Mouse (Mus musculus) intestine, embryonic 14.5 days (tissue): ENCODE measurements around the gene Zbtb33. TPM values are rescaled to one million over a fixed set of nuclear protein-coding genes. Genes with fewer than 3 reads are reported as not detected.
"Not testable (repeated sequence)": the region's sequence is repeated elsewhere in the genome, so short reads cannot be mapped to it uniquely, and the experiment has no call there.

ENCODE experiments used
- ATAC-seq: fragments of 200-750 bp; cut with Nextera tagmentation; replicated peaks from 2 replicates; pipeline ENCODE4 v1.8.0; 2017; ENCODE audit warnings: low read depth, moderate number of reproducible peaks, moderate TSS enrichment, moderate library complexity; ENCODE audit not compliant: low FRiP score, low TSS enrichment
- DNase-seq: peaks from one replicate; pipeline ENCODE4 v3.0.0-alpha.2; 2018; ENCODE audit warnings: low spot score
- H3K27ac ChIP-seq: fragments of 300-500 bp; sonication (generic); 2 replicates; pipeline ENCODE4 v1.5.1; 2014; ENCODE audit warnings: low read depth, mild to moderate bottlenecking, control low read depth
- H3K27me3 ChIP-seq: fragments of 300-500 bp; sonication (generic); replicated peaks from 2 replicates; pipeline ENCODE4 v1.6.1; 2014; ENCODE audit warnings: low read length, control low read depth; ENCODE audit not compliant: control insufficient read depth, insufficient read depth
- H3K36me3 ChIP-seq: fragments of 300-500 bp; sonication (generic); 2 replicates; pipeline ENCODE4 v1.6.1; 2014; ENCODE audit warnings: low read length, control low read depth; ENCODE audit not compliant: control insufficient read depth, insufficient read depth
- H3K4me1 ChIP-seq: fragments of 300-500 bp; sonication (generic); replicated peaks from 2 replicates; pipeline ENCODE4 v1.6.1; 2014; ENCODE audit warnings: low read length, control low read depth, mixed read lengths; ENCODE audit not compliant: control insufficient read depth, insufficient read depth
- H3K4me2 ChIP-seq: fragments of 300-500 bp; sonication (generic); 2 replicates; pipeline ENCODE4 v1.6.1; 2014; ENCODE audit warnings: low read length
- H3K4me3 ChIP-seq: fragments of 300-500 bp; sonication (generic); 2 replicates; pipeline ENCODE4 v1.5.1; 2014; ENCODE audit warnings: low read depth, low read length, control low read depth, mixed read lengths
- H3K9ac ChIP-seq: fragments of 300-500 bp; sonication (generic); 2 replicates; pipeline ENCODE4 v1.6.1; 2014; ENCODE audit warnings: mild to moderate bottlenecking, low read length
- H3K9me3 ChIP-seq: fragments of 300-500 bp; sonication (generic); 2 replicates; pipeline ENCODE4 v1.6.1; 2016; ENCODE audit warnings: low read length, control low read depth; ENCODE audit not compliant: control insufficient read depth
- WGBS: fragments of 180-500 bp; shearing (Covaris S2); extraction: QIAGEN DNeasy Blood & Tissue Kit; methylation state at CpG from one replicate; pipeline ENCODE4 v1.1.7; 2014; 5-methylcytosine and 5-hydroxymethylcytosine counted together
- polyA plus RNA-seq: library from polyadenylated mRNA; unstranded; fragments of >200 nt; fragmentation: Nextera tagmentation; extraction: Ambion mirVana; gene quantifications from 2 replicates; pipeline ENCODE4 v1.2.1, GENCODE M21; 2014

Zbtb33 gene
- polyA plus RNA-seq: 5.1 and 6.2 TPM in 2 replicates

DNA sequence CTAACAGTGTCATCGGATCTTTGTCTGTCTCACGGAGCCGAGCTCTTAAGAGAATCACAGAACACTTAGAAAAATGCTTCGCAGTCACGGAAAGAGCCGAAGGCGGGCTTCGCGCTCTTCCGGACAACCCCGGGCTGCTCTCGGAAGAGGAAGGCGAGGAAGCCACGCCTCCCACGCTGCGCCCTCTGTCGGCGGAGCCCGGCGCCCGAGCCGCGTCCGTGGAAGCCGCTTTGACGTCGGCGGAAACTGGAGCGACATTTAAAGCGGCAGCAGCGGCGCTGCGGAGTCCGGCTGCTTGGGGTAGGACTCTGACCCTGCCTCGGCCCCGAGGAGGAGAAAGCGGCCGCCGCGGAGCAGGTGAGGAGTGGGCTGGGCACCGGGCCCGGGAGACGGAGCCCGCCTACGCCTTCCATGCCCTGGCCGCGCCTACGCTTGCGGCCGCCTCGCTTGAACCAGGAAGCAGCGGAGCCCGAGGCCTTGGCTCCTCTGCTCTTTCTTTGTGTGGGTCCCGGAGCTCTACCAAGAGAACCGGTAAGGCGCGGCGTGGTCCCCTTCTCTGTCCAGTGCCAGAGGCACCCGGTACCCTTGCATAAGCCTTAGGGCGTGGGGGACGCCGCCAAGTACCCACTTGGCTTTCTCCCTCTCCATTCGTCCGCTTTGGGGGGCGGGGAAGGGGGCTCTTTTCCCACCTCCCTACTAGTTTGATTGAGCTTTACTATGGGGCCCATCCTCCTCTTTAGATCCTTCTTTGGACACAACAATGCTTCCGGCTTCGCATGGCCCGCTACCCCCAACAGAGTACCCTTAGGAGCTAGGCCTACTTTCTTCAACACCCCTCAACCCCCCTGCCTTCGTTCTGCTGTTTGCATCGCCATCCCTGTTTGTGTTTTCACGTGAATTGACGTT, at the start of gene Zbtb33:
Zbtb33 (plus strand) TSS at position 242 of the 906 bp plus-strand sequence.
- WGBS: 14% methylated on average over 69 of the region's 72 CpGs
- peak within 1 kb of the TSS; percentile 63 for H3K4me2 ChIP-seq
- peak within 1 kb of the TSS; percentile 71 for H3K9ac ChIP-seq
- H3K9me3 ChIP-seq: no peaks in the 10 kb centered on the region
- no peaks in the 10 kb centered on the region for H3K4me1 ChIP-seq
- H3K27me3 ChIP-seq: no peaks in the 10 kb centered on the region
- peak within 1 kb of the TSS; percentile 87 for H3K27ac ChIP-seq
- peak within 1 kb of the TSS; percentile 52 for H3K4me3 ChIP-seq
- peaks cover 13% of the 10 kb centered on the region; the same call in 1 of the 2 replicates for H3K36me3 ChIP-seq
- peak; percentile 92 for DNase-seq
- ATAC-seq: peak; percentile 95

DNA sequence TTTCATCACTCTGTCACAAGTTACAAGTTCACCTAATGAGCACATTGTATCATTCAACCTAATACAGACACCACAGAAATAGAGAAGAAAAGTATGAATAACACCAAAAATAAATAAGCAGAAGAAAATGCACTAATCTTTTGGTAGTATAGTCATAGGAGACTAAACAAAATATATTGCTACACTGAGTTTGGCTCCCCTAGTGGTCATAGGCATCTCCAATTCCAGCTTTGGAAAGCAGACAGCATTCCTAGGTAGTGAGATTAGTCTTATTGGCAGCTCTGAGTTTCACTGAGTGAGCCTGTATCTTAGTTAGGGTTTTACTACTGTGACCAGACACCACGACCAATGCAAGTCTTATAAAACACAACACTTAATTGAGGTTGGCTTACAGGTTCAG, 30.5 kb upstream of the Zbtb33 start:
- H3K9me3 ChIP-seq: no peaks in the 10 kb centered on the region
- 79% methylated on average over 1 of the region's 1 CpGs for WGBS
- ATAC-seq (no peak), DNase-seq (no peak)
- no peak overlapping the region for H3K9ac ChIP-seq
- H3K27me3 ChIP-seq: no peaks in the 10 kb centered on the region
- H3K4me2 ChIP-seq: no peak overlapping the region
- no peaks in the 10 kb centered on the region for H3K4me1 ChIP-seq
- H3K4me3 ChIP-seq: no peak overlapping the region
- H3K36me3 ChIP-seq: no peaks in the 10 kb centered on the region
- H3K27ac ChIP-seq: no peak overlapping the region

DNA sequence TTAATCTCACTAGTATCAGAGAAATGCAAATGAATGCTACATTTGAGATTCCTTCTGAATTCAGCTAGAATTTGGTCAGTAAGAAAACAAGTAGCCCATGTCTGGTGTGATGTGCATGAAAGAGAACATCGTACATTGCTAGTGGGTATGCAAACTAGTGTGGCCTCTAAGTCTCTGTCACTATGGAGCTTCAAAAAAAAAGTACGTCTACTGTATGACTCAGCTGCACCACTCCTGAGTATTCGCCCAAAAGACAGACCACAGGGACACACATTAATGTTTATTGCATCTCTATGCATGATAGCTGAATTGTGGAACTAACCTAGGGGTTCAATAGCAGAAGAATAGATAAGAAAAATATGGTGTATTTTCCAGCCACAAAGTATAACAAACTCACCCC, 24.3 kb upstream of the Zbtb33 start:
- Histone ChIP-seq H3K36me3 (no peaks in the 10 kb centered on the region), H3K4me1 (no peaks in the 10 kb centered on the region), H3K4me2 (no peak overlapping the region), H3K27me3 (no peaks in the 10 kb centered on the region), H3K9me3 (no peaks in the 10 kb centered on the region), H3K4me3 (no peak overlapping the region), H3K9ac (no peak overlapping the region), H3K27ac (no peak overlapping the region)
- ATAC-seq: no peak
- DNase-seq: no peak
- 83% methylated on average over 3 of the region's 3 CpGs for WGBS

GRCm38 (mm10) chrX:38166064-38166463, 23.5 kb upstream of the Zbtb33 start:
- H3K27me3 ChIP-seq: no peaks in the 10 kb centered on the region
- no peak overlapping the region for H3K4me3 ChIP-seq
- H3K4me2 ChIP-seq: no peak overlapping the region
- DNase-seq (no peak), ATAC-seq (no peak)
- H3K27ac ChIP-seq: no peak overlapping the region
- no peaks in the 10 kb centered on the region for H3K9me3 ChIP-seq
- no peaks in the 10 kb centered on the region for H3K4me1 ChIP-seq
- no peaks in the 10 kb centered on the region for H3K36me3 ChIP-seq
- WGBS: 78% methylated on average over 9 of the region's 9 CpGs
- no peak overlapping the region for H3K9ac ChIP-seq

GRCm38 (mm10) chrX:38166592-38166991, 23.0 kb upstream of the Zbtb33 start:
- H3K4me3 ChIP-seq: no peak overlapping the region
- no peak for ATAC-seq
- H3K9me3 ChIP-seq: no peaks in the 10 kb centered on the region
- H3K27ac ChIP-seq: no peak overlapping the region
- H3K9ac ChIP-seq: no peak overlapping the region
- WGBS: 77% methylated on average over 4 of the region's 4 CpGs
- no peaks in the 10 kb centered on the region for H3K4me1 ChIP-seq
- H3K4me2 ChIP-seq: no peak overlapping the region
- no peaks in the 10 kb centered on the region for H3K27me3 ChIP-seq
- H3K36me3 ChIP-seq: no peaks in the 10 kb centered on the region
- no peak for DNase-seq

DNA sequence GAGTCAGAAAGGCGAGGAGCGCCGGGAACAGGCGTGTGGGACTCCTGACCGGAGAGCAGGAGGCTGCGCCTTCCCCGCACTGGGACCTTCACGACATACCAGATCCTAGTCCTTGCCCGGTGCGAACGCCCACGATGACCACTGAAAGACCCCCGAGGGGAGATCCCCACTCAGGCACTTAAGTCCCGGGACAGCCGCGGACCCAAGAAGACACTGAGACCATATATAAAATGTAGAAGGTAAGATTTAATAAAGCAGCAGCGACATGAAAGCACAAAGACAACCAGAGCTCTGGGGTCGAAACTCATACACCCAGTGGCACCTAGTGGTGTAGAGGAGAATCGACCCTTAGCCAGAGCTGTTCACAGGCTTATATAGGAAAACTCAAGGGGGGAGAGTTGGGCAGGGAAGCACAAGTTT, 9.7 kb upstream of the Zbtb33 start:
- peak; percentile 70 for DNase-seq
- H3K27ac ChIP-seq, ATAC-seq, H3K4me1 ChIP-seq, H3K27me3 ChIP-seq, H3K9me3 ChIP-seq, H3K9ac ChIP-seq, H3K36me3 ChIP-seq: not testable (repeated sequence)
- 29% methylated on average over 19 of the region's 19 CpGs for WGBS
- peak overlapping the region; percentile 26 for H3K4me2 ChIP-seq
- H3K4me3 ChIP-seq: peak overlapping the region; percentile 18; the same call in 1 of the 2 replicates

- Histone ChIP-seq H3K4me3 (peak overlapping the region; percentile 37), H3K4me1 (no peaks in the 10 kb centered on the region), H3K27me3 (no peaks in the 10 kb centered on the region), H3K27ac (no peak overlapping the region), H3K9me3 (no peaks in the 10 kb centered on the region), H3K36me3 (no peaks in the 10 kb centered on the region), H3K4me2 (peak overlapping the region; percentile 70), H3K9ac (peak overlapping the region; percentile 40; the same call in 1 of the 2 replicates)
- ATAC-seq: peak; percentile 71
- peak; percentile 68 for DNase-seq
- WGBS: 16% methylated on average over 38 of the region's 38 CpGs
These were observed 8.7 kb upstream of the Zbtb33 start for GRCm38 (mm10) chrX:38180656-38181607.

GRCm38 (mm10) chrX:38181608-38182258, 7.9 kb upstream of the Zbtb33 start:
- WGBS: 19% methylated on average over 11 of the region's 15 CpGs
- ATAC-seq (peak; percentile 69), DNase-seq (peak; percentile 59)
- Histone ChIP-seq H3K4me2 (peak overlapping the region; percentile 70; the same call in 1 of the 2 replicates), H3K27ac (no peak overlapping the region), H3K4me1 (no peaks in the 10 kb centered on the region), H3K9me3 (no peaks in the 10 kb centered on the region), H3K9ac (no peak overlapping the region), H3K4me3 (no peak overlapping the region), H3K27me3 (no peaks in the 10 kb centered on the region), H3K36me3 (no peaks in the 10 kb centered on the region)
